Mouse (Mus musculus): ENCODE data around the gene Celf2. TPM values are rescaled to one million over a fixed set of nuclear protein-coding genes. Genes with fewer than 3 reads are reported as not detected.

Celf2 gene
- total RNA-seq, 2 experiments from 2014 or later = 33.3 to 58.2 TPM

GRCm38 (mm10) chr2:6762381-6762780 is 747.0 kb downstream of the Celf2 start:
- DNase-seq (ENCODE audit: low spot score in 2 of 2) = no peak

GRCm38 (mm10) chr2:6743173-6743572 is 766.2 kb downstream of the Celf2 start:
- no peak for DNase-seq (ENCODE audit: low spot score in 2 of 2)

- no peak for DNase-seq (ENCODE audit: low spot score in 2 of 2)
Observed at GRCm38 (mm10) chr2:6739998-6740668, 769.2 kb downstream of the Celf2 start.

GRCm38 (mm10) chr2:6732026-6732425 is 777.3 kb downstream of the Celf2 start:
- DNase-seq (ENCODE audit: low spot score in 2 of 2) = no peak

GRCm38 (mm10) chr2:6730860-6731259 is 778.5 kb downstream of the Celf2 start:
- no peak for DNase-seq (ENCODE audit: low spot score in 2 of 2)

GRCm38 (mm10) chr2:6729984-6730383 is 779.4 kb downstream of the Celf2 start:
- DNase-seq (ENCODE audit: low spot score in 2 of 2) = no peak

- DNase-seq (ENCODE audit: low spot score in 2 of 2) = no peak
Observed at GRCm38 (mm10) chr2:6728840-6729252, 780.5 kb downstream of the Celf2 start.

- DNase-seq (ENCODE audit: low spot score in 2 of 2) = no peak
Observed at GRCm38 (mm10) chr2:6727366-6727765, 782.0 kb downstream of the Celf2 start.

- DNase-seq (ENCODE audit: low spot score in 2 of 2) = no peak
Observed at GRCm38 (mm10) chr2:6726071-6726470, 783.3 kb downstream of the Celf2 start.

- DNase-seq (ENCODE audit: low spot score in 2 of 2) = no peak
Observed at GRCm38 (mm10) chr2:6723602-6724001, 785.8 kb downstream of the Celf2 start.

- DNase-seq (ENCODE audit: low spot score in 2 of 2) = no peak
Observed at GRCm38 (mm10) chr2:6721460-6722401, 787.6 kb downstream of the Celf2 start.

GRCm38 (mm10) chr2:6720753-6721459 is 788.5 kb downstream of the Celf2 start:
- no peak for DNase-seq (ENCODE audit: low spot score in 2 of 2)

GRCm38 (mm10) chr2:6718864-6719263 is 790.5 kb downstream of the Celf2 start:
- DNase-seq (ENCODE audit: low spot score in 2 of 2) = no peak

GRCm38 (mm10) chr2:6717953-6718352 is 791.4 kb downstream of the Celf2 start:
- DNase-seq (ENCODE audit: low spot score in 2 of 2) = no peak

- DNase-seq (ENCODE audit: low spot score in 2 of 2) = no peak
Observed at GRCm38 (mm10) chr2:6715562-6715961, 793.8 kb downstream of the Celf2 start.

- DNase-seq (ENCODE audit: low spot score in 2 of 2) = no peak
Observed at GRCm38 (mm10) chr2:6713529-6713928, 795.8 kb downstream of the Celf2 start.

- no peak for DNase-seq (ENCODE audit: low spot score in 2 of 2)
Observed at GRCm38 (mm10) chr2:6710687-6711430, 798.5 kb downstream of the Celf2 start.

- no peak for DNase-seq (ENCODE audit: low spot score in 2 of 2)
Observed at GRCm38 (mm10) chr2:6707959-6708519, 801.3 kb downstream of the Celf2 start.

- no peak for DNase-seq (ENCODE audit: low spot score in 2 of 2)
Observed at GRCm38 (mm10) chr2:6707276-6707675, 802.1 kb downstream of the Celf2 start.

- no peak for DNase-seq (ENCODE audit: low spot score in 2 of 2)
Observed at GRCm38 (mm10) chr2:6705929-6706739, 803.2 kb downstream of the Celf2 start.
